Mouse (Mus musculus): ENCODE measurements around the gene Zfp612.

DNA sequence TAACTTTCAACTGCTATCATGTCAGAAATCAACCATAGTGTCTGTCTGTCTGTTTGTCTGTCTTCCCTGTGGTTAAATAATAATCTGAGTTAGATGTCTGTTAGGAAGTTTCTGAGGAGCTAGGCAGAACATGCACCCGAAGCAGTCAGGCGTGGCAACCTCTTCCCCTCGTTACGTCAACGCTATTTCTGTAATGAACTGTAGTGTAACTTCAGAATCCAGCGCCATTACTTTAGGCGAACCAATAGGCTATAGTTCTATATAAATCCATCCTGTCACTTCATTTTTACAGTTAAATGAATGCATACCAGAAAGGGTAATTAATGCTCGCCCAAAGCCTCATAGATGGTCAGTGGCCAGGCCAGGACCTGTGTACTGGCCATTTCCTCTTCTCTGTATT is 5.0 kb upstream of the Zfp612 start:
- TF ChIP-seq POLR2A (IDR thresholded peaks at IDR 0.05; ENCODE audit: insufficient read depth, low read length), result no peak
- no peak for TF ChIP-seq CTCF (IDR thresholded peaks at IDR 0.05; ENCODE audit: low read depth, low read length)
- TF ChIP-seq EP300 (IDR thresholded peaks at IDR 0.05; ENCODE audit: insufficient read depth, low read depth, low read length), result no peak

Data from ES-Bruce4 (cell line).